Mouse (Mus musculus): ENCODE data around the gene Porcn. TPM values are rescaled to one million over a fixed set of nuclear protein-coding genes. Genes with fewer than 3 reads are reported as not detected.

Porcn gene
- 48.8 and 59.7 TPM in 2 replicates for polyA plus RNA-seq (2014; fragmentation: Nextera tagmentation; extraction: Ambion mirVana)

- 8% methylated on average over 32 of the region's 46 CpGs for WGBS
- H3K9me3 ChIP-seq (ENCODE audit: control insufficient read depth, low read length): no peaks in the 10 kb centered on the region
Observed at GRCm38 (mm10) chrX:8206015-8206693, at the start of gene Porcn. TSS of gene Porcn (minus strand) at chrX:8206525.

GRCm38 (mm10) chrX:8255807-8256206, 49.5 kb upstream of the Porcn start:
- ATAC-seq (ENCODE audit: low read depth): no peak
- no peaks in the 10 kb centered on the region for H3K27me3 ChIP-seq (ENCODE audit: control insufficient read depth, insufficient read depth, low read length)

More at GRCm38 (mm10) chrX:8206015-8206693, at the start of gene Porcn:
- H3K4me3 ChIP-seq (ENCODE audit: low read depth, low read length): peak within 1 kb of the TSS; percentile 46
- no peaks in the 10 kb centered on the region for H3K4me1 ChIP-seq (ENCODE audit: control insufficient read depth, insufficient read depth, low read length)
- peak; percentile 96 for ATAC-seq (ENCODE audit: low read depth)
- peak within 1 kb of the TSS; percentile 62 for H3K27ac ChIP-seq (ENCODE audit: low read depth, low read length)
- H3K4me2 ChIP-seq (ENCODE audit: low read depth, low read length): peak within 1 kb of the TSS; percentile 52
- peak within 1 kb of the TSS; percentile 64 for H3K9ac ChIP-seq (replicated peaks; ENCODE audit: low read depth, low read length)
- H3K27me3 ChIP-seq (ENCODE audit: control insufficient read depth, insufficient read depth, low read length): no peaks in the 10 kb centered on the region
- H3K36me3 ChIP-seq (ENCODE audit: control insufficient read depth, insufficient read depth, low read length): no peaks in the 10 kb centered on the region

GRCm38 (mm10) chrX:8253711-8254110, 47.4 kb upstream of the Porcn start:
- 93% methylated on average over 2 of the region's 2 CpGs for WGBS
- H3K27ac ChIP-seq (ENCODE audit: low read depth, low read length): no peak overlapping the region
- H3K4me3 ChIP-seq (ENCODE audit: low read depth, low read length): no peak overlapping the region
- no peaks in the 10 kb centered on the region for H3K27me3 ChIP-seq (ENCODE audit: control insufficient read depth, insufficient read depth, low read length)
- H3K4me2 ChIP-seq (ENCODE audit: low read depth, low read length): no peak overlapping the region
- ATAC-seq (ENCODE audit: low read depth): no peak
- no peak overlapping the region for H3K9ac ChIP-seq (replicated peaks; ENCODE audit: low read depth, low read length)
- no peaks in the 10 kb centered on the region for H3K36me3 ChIP-seq (ENCODE audit: control insufficient read depth, insufficient read depth, low read length)
- no peaks in the 10 kb centered on the region for H3K4me1 ChIP-seq (ENCODE audit: control insufficient read depth, insufficient read depth, low read length)
- H3K9me3 ChIP-seq (ENCODE audit: control insufficient read depth, low read length): no peaks in the 10 kb centered on the region

More at GRCm38 (mm10) chrX:8255807-8256206, 49.5 kb upstream of the Porcn start:
- H3K9ac ChIP-seq (replicated peaks; ENCODE audit: low read depth, low read length): no peak overlapping the region
- no peak overlapping the region for H3K27ac ChIP-seq (ENCODE audit: low read depth, low read length)
- H3K4me3 ChIP-seq (ENCODE audit: low read depth, low read length): no peak overlapping the region
- H3K4me1 ChIP-seq (ENCODE audit: control insufficient read depth, insufficient read depth, low read length): no peaks in the 10 kb centered on the region
- no peaks in the 10 kb centered on the region for H3K9me3 ChIP-seq (ENCODE audit: control insufficient read depth, low read length)
- no peaks in the 10 kb centered on the region for H3K36me3 ChIP-seq (ENCODE audit: control insufficient read depth, insufficient read depth, low read length)
- WGBS: 42% methylated on average over 3 of the region's 6 CpGs
- H3K4me2 ChIP-seq (ENCODE audit: low read depth, low read length): no peak overlapping the region

- WGBS: 13% methylated on average over 45 of the region's 45 CpGs
- peak; percentile 95 for ATAC-seq (ENCODE audit: low read depth)
- no peaks in the 10 kb centered on the region for H3K27me3 ChIP-seq (ENCODE audit: control insufficient read depth, insufficient read depth, low read length)
Observed at GRCm38 (mm10) chrX:8252334-8253285, 46.3 kb upstream of the Porcn start, which contains the start of gene Ftsj1. TSS of gene Ftsj1 (minus strand) at chrX:8252406.

GRCm38 (mm10) chrX:8251789-8252333, 45.5 kb upstream of the Porcn start:
- no peaks in the 10 kb centered on the region for H3K4me1 ChIP-seq (ENCODE audit: control insufficient read depth, insufficient read depth, low read length)
- H3K9ac ChIP-seq (replicated peaks; ENCODE audit: low read depth, low read length): peak overlapping the region; percentile 46
- peak; percentile 75 for ATAC-seq (ENCODE audit: low read depth)
- peak overlapping the region; percentile 52 for H3K4me2 ChIP-seq (ENCODE audit: low read depth, low read length)
- WGBS: 15% methylated on average over 18 of the region's 18 CpGs
- H3K27me3 ChIP-seq (ENCODE audit: control insufficient read depth, insufficient read depth, low read length): no peaks in the 10 kb centered on the region
- no peaks in the 10 kb centered on the region for H3K36me3 ChIP-seq (ENCODE audit: control insufficient read depth, insufficient read depth, low read length)
- no peaks in the 10 kb centered on the region for H3K9me3 ChIP-seq (ENCODE audit: control insufficient read depth, low read length)
- H3K4me3 ChIP-seq (ENCODE audit: low read depth, low read length): peak overlapping the region; percentile 46
- H3K27ac ChIP-seq (ENCODE audit: low read depth, low read length): no peak overlapping the region

More at GRCm38 (mm10) chrX:8252334-8253285, 46.3 kb upstream of the Porcn start, which contains the start of gene Ftsj1:
- H3K4me1 ChIP-seq (ENCODE audit: control insufficient read depth, insufficient read depth, low read length): no peaks in the 10 kb centered on the region
- H3K9ac ChIP-seq (replicated peaks; ENCODE audit: low read depth, low read length): peak within 1 kb of the TSS; percentile 46
- no peaks in the 10 kb centered on the region for H3K9me3 ChIP-seq (ENCODE audit: control insufficient read depth, low read length)
- peak within 1 kb of the TSS; percentile 76 for H3K27ac ChIP-seq (ENCODE audit: low read depth, low read length)
- peak within 1 kb of the TSS; percentile 52 for H3K4me2 ChIP-seq (ENCODE audit: low read depth, low read length)
- H3K36me3 ChIP-seq (ENCODE audit: control insufficient read depth, insufficient read depth, low read length): no peaks in the 10 kb centered on the region
- peak within 1 kb of the TSS; percentile 46 for H3K4me3 ChIP-seq (ENCODE audit: low read depth, low read length)

- H3K9ac ChIP-seq (replicated peaks; ENCODE audit: low read depth, low read length): no peak overlapping the region
- H3K36me3 ChIP-seq (ENCODE audit: control insufficient read depth, insufficient read depth, low read length): no peaks in the 10 kb centered on the region
- no peak overlapping the region for H3K4me3 ChIP-seq (ENCODE audit: low read depth, low read length)
- H3K4me2 ChIP-seq (ENCODE audit: low read depth, low read length): no peak overlapping the region
- no peaks in the 10 kb centered on the region for H3K27me3 ChIP-seq (ENCODE audit: control insufficient read depth, insufficient read depth, low read length)
- no peak for ATAC-seq (ENCODE audit: low read depth)
- no peaks in the 10 kb centered on the region for H3K9me3 ChIP-seq (ENCODE audit: control insufficient read depth, low read length)
- WGBS: 88% methylated on average over 8 of the region's 8 CpGs
- no peaks in the 10 kb centered on the region for H3K4me1 ChIP-seq (ENCODE audit: control insufficient read depth, insufficient read depth, low read length)
- no peak overlapping the region for H3K27ac ChIP-seq (ENCODE audit: low read depth, low read length)
Observed at GRCm38 (mm10) chrX:8248542-8249120, 42.3 kb upstream of the Porcn start.

GRCm38 (mm10) chrX:8247680-8248079, 41.4 kb upstream of the Porcn start:
- Histone ChIP-seq H3K27me3 (ENCODE audit: control insufficient read depth, insufficient read depth, low read length) (no peaks in the 10 kb centered on the region), H3K9ac (replicated peaks; ENCODE audit: low read depth, low read length) (no peak overlapping the region), H3K36me3 (ENCODE audit: control insufficient read depth, insufficient read depth, low read length) (no peaks in the 10 kb centered on the region), H3K4me3 (ENCODE audit: low read depth, low read length) (no peak overlapping the region), H3K27ac (ENCODE audit: low read depth, low read length) (no peak overlapping the region), H3K4me2 (ENCODE audit: low read depth, low read length) (no peak overlapping the region), H3K9me3 (ENCODE audit: control insufficient read depth, low read length) (no peaks in the 10 kb centered on the region), H3K4me1 (ENCODE audit: control insufficient read depth, insufficient read depth, low read length) (no peaks in the 10 kb centered on the region)
- WGBS: 84% methylated on average over 2 of the region's 2 CpGs
- no peak for ATAC-seq (ENCODE audit: low read depth)

GRCm38 (mm10) chrX:8238804-8239395, 32.6 kb upstream of the Porcn start:
- no peaks in the 10 kb centered on the region for H3K9me3 ChIP-seq (ENCODE audit: control insufficient read depth, low read length)
- no peak overlapping the region for H3K27ac ChIP-seq (ENCODE audit: low read depth, low read length)

More at GRCm38 (mm10) chrX:8238804-8239395, 32.6 kb upstream of the Porcn start:
- Histone ChIP-seq H3K4me1 (ENCODE audit: control insufficient read depth, insufficient read depth, low read length) (no peaks in the 10 kb centered on the region), H3K9ac (replicated peaks; ENCODE audit: low read depth, low read length) (no peak overlapping the region), H3K4me3 (ENCODE audit: low read depth, low read length) (no peak overlapping the region), H3K36me3 (ENCODE audit: control insufficient read depth, insufficient read depth, low read length) (no peaks in the 10 kb centered on the region), H3K4me2 (ENCODE audit: low read depth, low read length) (no peak overlapping the region), H3K27me3 (ENCODE audit: control insufficient read depth, insufficient read depth, low read length) (no peaks in the 10 kb centered on the region)
- ATAC-seq (ENCODE audit: low read depth): no peak
- 82% methylated on average over 13 of the region's 13 CpGs for whole genome bisulfite sequencing
